9 mouse cellular contexts compared by ENCODE assay signal in the genomic region with DNA sequence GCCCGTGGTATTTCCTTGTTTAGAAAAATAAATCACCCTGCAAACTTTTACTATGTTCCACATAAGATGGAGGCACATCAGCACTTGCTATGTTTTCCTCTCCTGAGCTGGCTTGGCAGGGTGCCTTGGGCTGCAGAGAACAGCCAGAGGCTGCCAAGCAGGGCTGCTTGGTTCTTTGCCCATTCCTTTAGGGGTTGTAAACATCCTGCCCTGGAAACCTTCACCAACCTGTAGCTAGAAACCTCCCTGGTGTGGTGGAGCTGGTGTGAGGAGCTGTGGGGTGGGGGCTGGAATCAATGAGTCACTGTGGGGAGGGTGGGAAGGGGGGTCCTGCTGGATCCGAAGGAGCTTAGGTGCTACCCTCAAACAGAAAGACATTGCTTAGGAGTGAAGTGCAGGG.
A peak's percentile ranks its signal among the peaks of the same experiment; 100 is the strongest.
DNase-seq lines count a peak whose midpoint lies in the region; ATAC-seq and TF ChIP-seq lines count a peak whose summit lies in the region.
"Had no signal": no experiment of that assay in that cellular context is flagged by ENCODE, and none has a peak within 500 bp of the region (broad histone marks: within the 10 kb centered on the region; RNA-seq: fewer than 3 reads in every experiment).

No protein-coding gene starts in this region.

- no peak overlapping the region for H3K27ac ChIP-seq in cerebellum, adult 2 months (ENCODE audit: insufficient read depth, low read length)
- H3K27ac ChIP-seq in intestine, embryonic 16.5 days (ENCODE audit: low read length): no peak overlapping the region
- no peak overlapping the region for H3K27ac ChIP-seq in intestine, embryonic 15.5 days
- H3K27ac ChIP-seq in hindbrain, embryonic 11.5 days (ENCODE audit: low read depth, low read length): no peak overlapping the region
- H3K27ac ChIP-seq: midbrain, embryonic 13.5 days had no signal

- ATAC-seq in intestine, embryonic 16.5 days: peak; percentile 56; the same call in 1 of the 2 replicates
- no peak for ATAC-seq in intestine, embryonic 15.5 days
- ATAC-seq in hindbrain, embryonic 11.5 days (ENCODE audit: low FRiP score): no peak
- ATAC-seq: midbrain, embryonic 13.5 days had no signal

- H3K9me3 ChIP-seq in intestine, embryonic 16.5 days (ENCODE audit: control insufficient read depth, low read length): no peaks in the 10 kb centered on the region
- H3K9me3 ChIP-seq in intestine, embryonic 15.5 days: no peaks in the 10 kb centered on the region
- no peaks in the 10 kb centered on the region for H3K9me3 ChIP-seq in hindbrain, embryonic 11.5 days (ENCODE audit: control insufficient read depth, low read length)
- H3K9me3 ChIP-seq: midbrain, embryonic 13.5 days had no signal

- peak; percentile 24 to 27 for DNase-seq in cerebellum, postnatal 14 days
- DNase-seq in cerebellum, adult 2 months: no peak
- DNase-seq in urinary bladder, postnatal 14 days (ENCODE audit: low spot score): peak; percentile 64
- DNase-seq in urinary bladder, postnatal 25 days (ENCODE audit: low spot score): no peak
- no peak for DNase-seq in frontal cortex, adult 2 months (ENCODE audit: extremely low spot score in 1 of 2, low spot score in 1 of 2)
- DNase-seq in hindbrain, embryonic 11.5 days (ENCODE audit: low spot score): no peak

- no peaks in the 10 kb centered on the region for H3K27me3 ChIP-seq in cerebellum, adult 2 months (ENCODE audit: control insufficient read depth, insufficient read depth, low read length)
- H3K27me3 ChIP-seq in intestine, embryonic 16.5 days (replicated peaks; ENCODE audit: control insufficient read depth, insufficient read depth, low read length): 0 out of 2 replicates have a peak, but pooled peaks cover 2% of the 10 kb centered on the region
- H3K27me3 ChIP-seq in intestine, embryonic 15.5 days (replicated peaks): no peaks in the 10 kb centered on the region
- H3K27me3 ChIP-seq in hindbrain, embryonic 11.5 days (ENCODE audit: control insufficient read depth, insufficient read depth, low read length): no peaks in the 10 kb centered on the region
- H3K27me3 ChIP-seq: midbrain, embryonic 13.5 days had no signal

- TF ChIP-seq CTCF in cerebellum, adult 2 months (IDR thresholded peaks at IDR 0.05; ENCODE audit: borderline replicate concordance, insufficient read depth, low read depth, low read length): no peak

- no peaks in the 10 kb centered on the region for H3K36me3 ChIP-seq in intestine, embryonic 16.5 days (ENCODE audit: control insufficient read depth, insufficient read depth, low read length)
- H3K36me3 ChIP-seq in intestine, embryonic 15.5 days: no peaks in the 10 kb centered on the region
- H3K36me3 ChIP-seq in hindbrain, embryonic 11.5 days (ENCODE audit: control insufficient read depth, insufficient read depth, low read length): no peaks in the 10 kb centered on the region
- H3K36me3 ChIP-seq: midbrain, embryonic 13.5 days had no signal

- 36% methylated on average over 2 of the region's 2 CpGs for WGBS in cerebellum, adult 2 months
- WGBS in intestine, embryonic 16.5 days: 45% methylated on average over 2 of the region's 2 CpGs
- WGBS in intestine, embryonic 15.5 days: 54% methylated on average over 2 of the region's 2 CpGs
- 88% methylated on average over 2 of the region's 2 CpGs for WGBS in hindbrain, embryonic 11.5 days

- H3K9ac ChIP-seq in intestine, embryonic 16.5 days (ENCODE audit: low read depth, low read length): no peak overlapping the region
- H3K9ac ChIP-seq in intestine, embryonic 15.5 days: no peak overlapping the region
- no peak overlapping the region for H3K9ac ChIP-seq in hindbrain, embryonic 11.5 days (ENCODE audit: low read depth, low read length)
- H3K9ac ChIP-seq: midbrain, embryonic 13.5 days had no signal

- no peaks in the 10 kb centered on the region for H3K4me1 ChIP-seq in cerebellum, adult 2 months (ENCODE audit: control insufficient read depth, insufficient read depth, low read length)
- peaks cover 4% of the 10 kb centered on the region for H3K4me1 ChIP-seq in intestine, embryonic 16.5 days (ENCODE audit: control insufficient read depth, insufficient read depth, low read length)
- peaks cover 5% of the 10 kb centered on the region; the same call in 1 of the 2 replicates for H3K4me1 ChIP-seq in intestine, embryonic 15.5 days (replicated peaks)
- 0 out of 2 replicates have a peak, but pooled peaks cover 2% of the 10 kb centered on the region for H3K4me1 ChIP-seq in hindbrain, embryonic 11.5 days (replicated peaks; ENCODE audit: control insufficient read depth, insufficient read depth, low read length)

- H3K4me3 ChIP-seq in cerebellum, adult 2 months (replicated peaks; ENCODE audit: insufficient read depth, low read depth, low read length): no peak overlapping the region
- no peak overlapping the region for H3K4me3 ChIP-seq in intestine, embryonic 16.5 days (ENCODE audit: low read length)
- no peak overlapping the region for H3K4me3 ChIP-seq in intestine, embryonic 15.5 days (replicated peaks)
- no peak overlapping the region for H3K4me3 ChIP-seq in hindbrain, embryonic 11.5 days (ENCODE audit: low read depth, low read length)
- H3K4me3 ChIP-seq: midbrain, embryonic 13.5 days had no signal

- no peak for TF ChIP-seq POLR2A in cerebellum, adult 2 months (IDR thresholded peaks at IDR 0.05; ENCODE audit: borderline replicate concordance, insufficient read depth, low read length)

- no peak overlapping the region for H3K4me2 ChIP-seq in intestine, embryonic 16.5 days (ENCODE audit: low read depth, low read length)
- no peak overlapping the region for H3K4me2 ChIP-seq in intestine, embryonic 15.5 days (replicated peaks)
- H3K4me2 ChIP-seq in hindbrain, embryonic 11.5 days (replicated peaks; ENCODE audit: low read depth, low read length): no peak overlapping the region
- H3K4me2 ChIP-seq: midbrain, embryonic 13.5 days had no signal

Comparison
In these comparisons a context has a peak if more than half of its experiments do, and no peak if none do; other contexts are left out.
1. DNase-seq: peak in cerebellum, postnatal 14 days (2 of 2) and urinary bladder, postnatal 14 days (single experiment); none in cerebellum, adult 2 months (0 of 2), urinary bladder, postnatal 25 days (single experiment), frontal cortex, adult 2 months (0 of 2) and hindbrain, embryonic 11.5 days (single experiment).